Mouse (Mus musculus) CH12.LX (cell line): ENCODE results near the gene Fancc.

ENCODE experiments used
- CTCF ChIP-seq, 2 experiments: IDR thresholded peaks in 1 of 2; conservative IDR thresholded peaks in 1 of 2; 2 replicates each; pipeline ENCODE4 v1.5.1; 2011 to 2012; ENCODE audit warnings: low read depth in 2 of 2, low read length in 2 of 2, improper control_type of control experiment in 1 of 2, inconsistent platforms in 1 of 2, mild to moderate bottlenecking in 1 of 2, moderate library complexity in 1 of 2
- NRF1 ChIP-seq: IDR thresholded peaks from 2 replicates; pipeline ENCODE4 v1.6.1; 2014; ENCODE audit warnings: low read depth, mild to moderate bottlenecking, inconsistent platforms, low read length, improper control_type of control experiment, moderate library complexity

DNA sequence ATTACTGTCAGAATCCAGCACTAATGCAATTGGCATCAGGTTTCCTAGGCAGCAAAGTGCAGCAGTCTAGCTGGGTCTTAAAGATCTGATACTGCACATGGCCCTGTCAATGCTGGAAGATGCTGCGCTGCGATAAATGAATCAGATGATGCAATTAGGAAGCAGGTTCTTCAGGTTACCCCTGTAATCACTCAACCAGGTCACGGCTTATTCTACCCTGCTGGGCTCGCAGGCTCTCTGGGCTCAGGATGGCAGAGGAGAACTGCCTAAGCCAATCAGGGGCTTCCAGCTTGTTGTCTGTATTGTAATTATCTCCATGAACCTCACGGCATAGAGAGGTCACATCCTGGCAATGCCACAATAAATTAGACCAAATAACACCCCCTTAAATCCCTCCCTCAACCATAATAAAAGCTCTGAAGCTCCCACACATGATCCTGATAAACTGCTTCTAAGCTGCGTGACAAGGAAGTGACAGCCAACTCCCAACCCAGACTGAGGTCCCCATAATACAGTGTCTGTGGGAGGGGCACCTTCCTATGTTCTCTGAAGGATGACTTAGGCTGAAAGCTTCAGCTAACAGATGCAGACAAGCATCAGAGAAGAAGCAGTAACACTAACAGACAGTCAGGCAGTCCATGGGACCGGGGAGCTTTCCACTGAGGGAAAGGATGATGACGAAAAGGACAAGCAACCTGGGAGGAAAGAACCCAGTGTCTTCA, 159.7 kb downstream of the Fancc start:
- TF ChIP-seq NRF1 (no peak), CTCF (conservative IDR thresholded peaks at IDR 0.05 in 1 of 2, IDR thresholded peaks at IDR 0.05 in 1 of 2; ENCODE audit: low read depth in 2 of 2, low read length in 2 of 2) (no peak)
